Mouse (Mus musculus) E14TG2a.4 (cell line): ENCODE results near the gene Wdr53.
"Not testable (repeated sequence)": the region's sequence is repeated elsewhere in the genome, so short reads cannot be mapped to it uniquely, and the experiment has no call there.

ENCODE experiments used
- CTCF ChIP-seq: conservative IDR thresholded peaks from 2 replicates; pipeline ENCODE4 v1.5.1; 2014; ENCODE audit warnings: low read length
- NANOG ChIP-seq: IDR thresholded peaks from 2 replicates; pipeline ENCODE4 v1.6.1; 2014; ENCODE audit warnings: borderline replicate concordance, low read length, mixed read lengths
- POU5F1 ChIP-seq: IDR thresholded peaks from 2 replicates; pipeline ENCODE4 v1.6.1; 2014; ENCODE audit warnings: low read length, borderline replicate concordance

DNA sequence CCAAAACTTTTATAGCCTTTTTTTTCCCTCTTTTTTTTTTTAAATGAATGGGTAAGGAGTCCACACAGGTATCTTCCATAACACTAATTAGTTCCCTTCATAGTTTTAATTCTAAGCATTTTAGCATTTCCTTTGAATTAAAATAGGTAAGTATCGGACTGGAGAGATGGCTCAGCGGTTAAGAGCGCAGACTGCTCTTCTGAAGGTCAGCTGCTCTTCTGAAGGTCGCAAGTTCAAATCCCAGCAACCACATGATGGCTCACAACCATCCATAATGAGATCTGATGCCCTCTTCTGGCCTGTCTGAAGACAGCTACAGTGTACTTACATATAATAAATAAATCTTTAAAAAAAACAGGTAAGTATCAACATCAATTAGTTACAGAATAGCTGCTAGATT, 52.6 kb downstream of the Wdr53 start:
- TF ChIP-seq CTCF, POU5F1, NANOG: not testable (repeated sequence)
